Mouse (Mus musculus): ENCODE data around the gene Olfr1501.

DNA sequence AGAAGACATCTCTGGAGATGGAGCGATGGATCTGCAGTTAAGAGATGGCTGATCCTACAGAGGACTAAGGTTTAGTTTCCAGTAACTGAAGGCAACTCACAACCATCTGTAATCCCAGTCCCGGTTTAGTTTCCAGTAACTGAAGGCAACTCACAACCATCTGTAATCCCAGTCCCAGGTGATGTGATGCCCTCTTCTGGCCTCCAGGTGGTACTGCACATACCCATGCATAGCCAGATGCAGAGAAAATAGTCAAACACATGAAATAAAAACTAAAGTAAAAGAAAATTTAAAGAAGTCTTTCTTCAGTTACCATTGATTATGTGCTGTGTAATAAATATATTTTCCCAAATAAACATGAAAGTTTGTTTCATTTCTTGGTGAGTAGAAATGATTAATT, 37.7 kb downstream of the Olfr1501 start:
- TF ChIP-seq CTCF (IDR thresholded peaks at IDR 0.05; ENCODE audit: extremely low read depth, insufficient read depth, low read length) (0 out of 2 replicates have a peak, but pooled peaks have one; percentile 2), POLR2A (IDR thresholded peaks at IDR 0.05; ENCODE audit: extremely low read depth, insufficient read depth, low read length) (no peak)
